Mouse (Mus musculus): ENCODE measurements around the gene Kif1bp.
A peak's percentile ranks its signal among the peaks of the same experiment; 100 is the strongest.
"Not testable (repeated sequence)": the region's sequence is repeated elsewhere in the genome, so short reads cannot be mapped to it uniquely, and the experiment has no call there.

The Kif1bp gene

GRCm38 (mm10) chr10:62578338-62579100 is at the start of gene Kif1bp:
Gene Kif1bp, minus strand, starts transcription at chr10:62578457.
- DNase-seq: peak; percentile 92 to 95

- no peak for DNase-seq
These were observed 25.9 kb upstream of the Kif1bp start for GRCm38 (mm10) chr10:62604161-62604560.

GRCm38 (mm10) chr10:62603233-62604030 is 25.2 kb upstream of the Kif1bp start:
- DNase-seq: no peak

GRCm38 (mm10) chr10:62602177-62603040 is 24.2 kb upstream of the Kif1bp start, which contains the start of gene Ddx21:
Gene Ddx21, minus strand, starts transcription at chr10:62602281.
- peak; percentile 81 to 83 for DNase-seq

- DNase-seq: no peak
These were observed 23.5 kb upstream of the Kif1bp start for GRCm38 (mm10) chr10:62601833-62602176.

- no peak for DNase-seq
These were observed 23.0 kb upstream of the Kif1bp start for GRCm38 (mm10) chr10:62601053-62601791.

- no peak for DNase-seq
These were observed 21.8 kb upstream of the Kif1bp start for GRCm38 (mm10) chr10:62600056-62600455.

GRCm38 (mm10) chr10:62599311-62599710 is 21.1 kb upstream of the Kif1bp start:
- not testable (repeated sequence) for DNase-seq

GRCm38 (mm10) chr10:62592496-62592895 is 14.2 kb upstream of the Kif1bp start:
- no peak for DNase-seq

GRCm38 (mm10) chr10:62590200-62590599 is 11.9 kb upstream of the Kif1bp start:
- DNase-seq: peak; percentile 44 to 74

GRCm38 (mm10) chr10:62588616-62589015 is 10.4 kb upstream of the Kif1bp start:
- DNase-seq: no peak

- DNase-seq: no peak
These were observed 5.0 kb upstream of the Kif1bp start for GRCm38 (mm10) chr10:62583245-62583644.

GRCm38 (mm10) chr10:62582701-62583100 is 4.4 kb upstream of the Kif1bp start:
- no peak for DNase-seq

- DNase-seq: no peak
These were observed 4.0 kb upstream of the Kif1bp start for GRCm38 (mm10) chr10:62582263-62582662.

- DNase-seq: not testable (repeated sequence)
These were observed 872 bp upstream of the Kif1bp start for GRCm38 (mm10) chr10:62579129-62579528.

GRCm38 (mm10) chr10:62577673-62578337 is 452 bp downstream of the Kif1bp start:
- DNase-seq: peak; percentile 39 to 50

- no peak for DNase-seq
These were observed 3.3 kb downstream of the Kif1bp start for GRCm38 (mm10) chr10:62575001-62575400.

GRCm38 (mm10) chr10:62570126-62570871 is 8.0 kb downstream of the Kif1bp start:
- no peak for DNase-seq

- no peak for DNase-seq
These were observed 9.4 kb downstream of the Kif1bp start for GRCm38 (mm10) chr10:62568861-62569260.

GRCm38 (mm10) chr10:62557736-62558135 is 20.5 kb downstream of the Kif1bp start:
- DNase-seq: no peak

GRCm38 (mm10) chr10:62556558-62556901 is 21.7 kb downstream of the Kif1bp start:
- no peak for DNase-seq
